Mouse (Mus musculus) liver, adult 2 months (tissue): Measurements from ENCODE around the gene Fndc10. TPM values are rescaled to one million over a fixed set of nuclear protein-coding genes. Genes with fewer than 3 reads are reported as not detected.

Experiments
- DNase-seq: peaks from one replicate; pipeline ENCODE4 v3.0.0-alpha.2; 2011; ENCODE audit warnings: low read depth, low spot score; ENCODE audit errors: extremely low read depth
- H3K27ac ChIP-seq: fragments of 200-500 bp; replicated peaks from 2 replicates; pipeline ENCODE4 v1.5.1; 2012; ENCODE audit warnings: low read depth, mild to moderate bottlenecking, control low read depth, inconsistent platforms, low read length; ENCODE audit not compliant: insufficient read depth
- H3K27me3 ChIP-seq: fragments of 200-500 bp; 2 replicates; pipeline ENCODE4 v1.6.1; 2012; ENCODE audit warnings: mild to moderate bottlenecking, moderate library complexity, low read length, inconsistent platforms; ENCODE audit not compliant: control insufficient read depth, insufficient read depth
- H3K36me3 ChIP-seq: fragments of 200-500 bp; 2 replicates; pipeline ENCODE4 v1.6.1; 2012; ENCODE audit warnings: low read length, inconsistent platforms; ENCODE audit not compliant: control insufficient read depth, insufficient read depth
- H3K4me1 ChIP-seq: fragments of 200-500 bp; 2 replicates; pipeline ENCODE4 v1.6.1; 2011; ENCODE audit warnings: low read length; ENCODE audit not compliant: control insufficient read depth, insufficient read depth
- H3K4me3 ChIP-seq: fragments of 200-500 bp; 2 replicates; pipeline ENCODE4 v1.5.1; 2011; ENCODE audit warnings: low read depth, mild to moderate bottlenecking, control low read depth, low read length, moderate library complexity; ENCODE audit not compliant: insufficient read depth
- H3K79me2 ChIP-seq: fragments of 200-500 bp; 2 replicates; pipeline ENCODE4 v1.6.1; 2012; ENCODE audit warnings: inconsistent platforms, mild to moderate bottlenecking, low read length, moderate library complexity; ENCODE audit not compliant: control insufficient read depth, insufficient read depth
- H3K9ac ChIP-seq: fragments of 200-500 bp; 2 replicates; pipeline ENCODE4 v1.6.1; 2012; ENCODE audit warnings: low read depth, mild to moderate bottlenecking, control low read depth, inconsistent platforms, low read length
- CTCF ChIP-seq: fragments of 200-500 bp; IDR thresholded peaks from 2 replicates; pipeline ENCODE4 v1.5.1; 2011; ENCODE audit warnings: low read depth, low read length, control low read depth
- POLR2A ChIP-seq: fragments of 200-500 bp; IDR thresholded peaks from 2 replicates; pipeline ENCODE4 v1.6.1; 2011; ENCODE audit warnings: low read length, control low read depth; ENCODE audit not compliant: insufficient read depth; ENCODE audit errors: extremely low read depth
- WGBS: fragments of 180-500 bp; shearing (Covaris S2); methylation state at CpG from one replicate; pipeline ENCODE4 v1.1.7; 2018; 5-methylcytosine and 5-hydroxymethylcytosine counted together
- polyA plus RNA-seq: library from polyadenylated mRNA; depleted of rRNA; stranded (reverse); fragments of >200 nt; gene quantifications from 2 replicates; pipeline ENCODE4 v1.2.3, GENCODE M21; 2012
- total RNA-seq: library from RNA; depleted of rRNA; stranded (reverse); fragments of >200 nt; gene quantifications from 2 replicates; pipeline ENCODE4 v1.2.3, GENCODE M21; 2014

The Fndc10 gene
- total and polyA plus RNA-seq, 2 experiments, result 0.37 to 0.77 TPM

DNA sequence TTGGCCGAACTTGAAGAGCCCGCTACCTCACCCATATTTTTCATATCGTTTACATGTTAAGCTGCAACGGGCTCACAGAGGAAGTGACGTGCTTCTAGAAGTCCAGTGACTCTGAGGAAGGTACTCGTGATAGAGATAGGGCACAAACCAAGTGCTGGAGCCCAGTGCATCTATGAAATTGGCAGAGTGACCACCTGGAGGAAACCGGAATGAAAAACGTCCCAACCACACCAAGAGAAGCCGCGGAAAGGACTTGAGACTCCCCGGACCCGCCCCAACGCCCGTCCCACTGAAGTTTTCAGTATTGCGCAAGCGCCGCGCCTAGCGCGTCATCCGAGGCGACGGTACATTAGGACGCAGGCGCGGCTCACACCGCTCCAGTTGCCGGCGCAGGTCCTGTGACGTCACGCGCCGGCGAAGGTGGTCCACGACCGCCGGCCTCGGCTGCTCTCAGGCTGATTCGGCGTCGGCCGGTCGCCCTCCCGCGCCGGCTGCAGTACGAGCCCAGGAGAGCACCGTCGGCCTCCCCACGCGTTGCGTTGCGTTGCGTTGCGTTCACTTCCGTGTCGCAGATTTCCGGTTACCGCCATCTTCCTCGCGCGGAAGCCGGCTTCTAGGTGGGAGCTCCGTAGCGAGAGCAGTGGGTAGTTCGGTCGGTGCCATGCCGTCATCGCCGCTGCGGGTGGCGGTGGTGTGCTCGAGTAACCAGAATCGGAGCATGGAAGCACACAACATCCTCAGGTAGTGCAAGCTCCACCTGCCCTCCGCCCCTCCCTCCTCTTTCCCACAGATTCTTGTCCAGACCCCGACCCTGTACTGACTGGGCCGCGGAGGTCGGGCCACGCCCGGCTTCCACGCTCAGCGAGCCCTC is 10.8 kb downstream of the Fndc10 start, which contains the start of gene Ssu72:
Gene Ssu72 (plus strand): TSS at position 80 of the 871 bp plus-strand sequence.
- Histone ChIP-seq H3K36me3 (no peaks in the 10 kb centered on the region), H3K9ac (peak within 1 kb of the TSS; percentile 97), H3K4me3 (peak within 1 kb of the TSS; percentile 79), H3K79me2 (peaks cover 19% of the 10 kb centered on the region), H3K4me1 (peaks cover 2% of the 10 kb centered on the region), H3K27me3 (no peaks in the 10 kb centered on the region), H3K27ac (peak within 1 kb of the TSS; percentile 92)
- TF ChIP-seq POLR2A (no peak), CTCF (no peak)
- under 1% methylated on average over 83 of the region's 83 CpGs for WGBS
- DNase-seq, result peak; percentile 81

DNA sequence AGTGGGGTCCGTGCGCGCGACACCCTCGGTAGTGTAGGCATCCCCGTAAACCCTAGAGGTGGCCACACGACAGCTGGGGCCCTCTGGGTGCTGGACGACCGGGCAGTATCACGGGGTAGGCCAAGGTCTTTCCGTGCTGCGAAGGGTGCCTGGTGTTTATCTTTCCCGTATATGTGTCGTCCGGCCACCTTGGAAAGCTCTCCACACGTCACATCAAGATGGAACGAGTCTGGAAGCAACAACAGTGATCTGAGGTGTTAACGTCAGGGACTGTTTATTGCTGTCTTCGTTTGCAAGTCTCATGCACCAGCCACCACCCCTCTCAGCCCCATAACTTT is 11.4 kb downstream of the Fndc10 start:
- H3K4me3 ChIP-seq, result peak overlapping the region; percentile 79
- H3K36me3 ChIP-seq, result no peaks in the 10 kb centered on the region
- peak overlapping the region; percentile 92 for H3K27ac ChIP-seq
- H3K9ac ChIP-seq, result peak overlapping the region; percentile 97
- under 1% methylated on average over 19 of the region's 19 CpGs for WGBS
- no peaks in the 10 kb centered on the region for H3K27me3 ChIP-seq
- no peak for TF ChIP-seq CTCF
- TF ChIP-seq POLR2A, result no peak
- peaks cover 22% of the 10 kb centered on the region for H3K79me2 ChIP-seq
- peaks cover 2% of the 10 kb centered on the region for H3K4me1 ChIP-seq
- peak; percentile 35 for DNase-seq

DNA sequence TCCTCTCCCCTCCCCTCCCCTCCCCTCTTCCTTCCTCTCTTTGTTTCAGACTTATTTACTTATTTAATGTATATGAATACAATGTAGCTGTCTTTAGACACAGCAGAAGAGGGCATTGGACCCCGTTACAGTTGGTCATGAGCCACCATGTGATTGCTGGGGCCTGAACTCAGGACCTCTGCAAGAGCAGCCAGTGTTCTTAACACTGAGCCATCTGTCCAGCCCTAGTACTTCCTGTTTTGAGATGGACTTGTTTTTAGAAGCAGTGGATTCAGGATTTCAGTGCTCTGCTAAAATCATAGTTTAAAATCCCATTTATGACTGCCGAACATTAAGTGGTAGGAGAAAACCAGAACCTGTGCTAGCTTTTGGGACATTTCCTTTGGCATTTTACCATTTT is 14.4 kb downstream of the Fndc10 start:
- Histone ChIP-seq H3K4me1 (peaks cover 4% of the 10 kb centered on the region), H3K27ac (no peak overlapping the region), H3K4me3 (no peak overlapping the region), H3K79me2 (peaks cover 28% of the 10 kb centered on the region), H3K36me3 (0 out of 2 replicates have a peak, but pooled peaks cover 2% of the 10 kb centered on the region), H3K27me3 (no peaks in the 10 kb centered on the region), H3K9ac (no peak overlapping the region)
- no peak for DNase-seq
- 82% methylated on average over 2 of the region's 2 CpGs for WGBS
- TF ChIP-seq CTCF (no peak), POLR2A (no peak)

DNA sequence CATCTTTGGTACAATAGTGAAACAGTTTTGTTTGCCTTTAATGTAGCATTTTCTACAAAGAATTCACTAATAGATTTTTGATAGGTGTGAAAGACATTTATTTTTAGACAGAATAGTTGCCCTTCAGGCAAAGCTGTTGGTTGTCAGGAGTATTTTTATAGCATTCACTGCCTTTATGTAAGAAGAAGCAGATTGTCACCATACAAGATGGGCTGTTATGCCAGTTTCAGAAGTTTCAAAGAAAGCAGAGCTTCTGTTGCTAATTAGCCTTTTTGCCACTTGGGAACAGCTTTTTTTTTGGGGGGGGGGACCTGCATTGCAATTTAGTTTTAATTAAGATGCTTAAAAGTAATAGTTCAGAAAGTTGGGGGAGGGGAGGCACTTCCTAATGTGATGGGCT is 14.8 kb downstream of the Fndc10 start:
- H3K27ac ChIP-seq, result no peak overlapping the region
- TF ChIP-seq POLR2A (no peak), CTCF (no peak)
- H3K4me3 ChIP-seq, result no peak overlapping the region
- H3K4me1 ChIP-seq, result peaks cover 4% of the 10 kb centered on the region
- H3K36me3 ChIP-seq, result 0 out of 2 replicates have a peak, but pooled peaks cover 2% of the 10 kb centered on the region
- no peak overlapping the region for H3K9ac ChIP-seq
- no peaks in the 10 kb centered on the region for H3K27me3 ChIP-seq
- peaks cover 28% of the 10 kb centered on the region for H3K79me2 ChIP-seq
- no peak for DNase-seq

DNA sequence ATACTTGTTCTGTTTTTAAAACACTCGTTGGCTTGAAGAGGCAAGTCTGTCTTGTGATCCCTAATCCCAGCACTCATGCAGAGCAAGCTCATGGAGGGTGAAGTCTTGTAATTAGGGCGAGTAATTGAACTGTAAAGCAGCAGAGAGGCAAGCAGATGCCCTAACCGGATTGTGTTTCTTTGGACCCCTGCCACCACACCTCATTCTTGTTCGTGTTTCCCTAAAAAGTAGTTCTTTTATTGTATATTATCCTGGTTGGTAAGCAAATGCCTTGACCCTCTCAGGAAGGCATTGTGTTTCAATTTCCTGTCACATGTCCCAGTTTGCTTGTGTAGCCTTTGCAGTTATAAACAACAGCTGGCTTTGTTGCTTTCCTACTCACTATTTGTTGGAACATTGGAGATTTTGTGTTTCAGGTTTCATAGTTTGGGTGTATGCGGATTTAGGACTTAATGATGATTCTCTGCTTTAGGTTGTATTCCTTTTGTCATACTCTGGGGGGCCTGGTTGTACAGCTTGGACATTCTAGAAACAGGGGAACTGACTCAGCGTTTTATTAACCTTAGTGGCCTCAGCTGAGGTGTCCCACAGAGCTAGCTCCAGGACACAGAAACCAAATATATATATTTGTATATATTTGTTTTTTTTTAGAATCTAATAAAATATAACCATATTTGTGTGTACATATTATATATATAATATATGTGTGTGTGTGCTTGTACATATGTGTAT is 16.5 kb downstream of the Fndc10 start:
- TF ChIP-seq POLR2A, result no peak
- no peak for TF ChIP-seq CTCF
- no peak overlapping the region for H3K4me3 ChIP-seq
- peak overlapping the region; percentile 52; the same call in 1 of the 2 replicates for H3K27ac ChIP-seq
- 67% methylated on average over 6 of the region's 6 CpGs for WGBS
- H3K9ac ChIP-seq, result 0 out of 2 replicates have a peak overlapping the region, but pooled peaks have one; percentile 21
- H3K36me3 ChIP-seq, result peaks cover 11% of the 10 kb centered on the region; the same call in 1 of the 2 replicates
- peaks cover 4% of the 10 kb centered on the region for H3K4me1 ChIP-seq
- peak; percentile 31 for DNase-seq
- H3K27me3 ChIP-seq, result no peaks in the 10 kb centered on the region
- H3K79me2 ChIP-seq, result peaks cover 20% of the 10 kb centered on the region; the same call in 1 of the 2 replicates
